Mouse (Mus musculus) left cerebral cortex, postnatal 10 days (tissue): ENCODE data around the gene Esrrg. TPM values are rescaled to one million over a fixed set of nuclear protein-coding genes. Genes with fewer than 3 reads are reported as not detected.

ENCODE experiments used
- DNase-seq, 2 experiments: peaks; one replicate each; pipeline ENCODE4 v3.0.0; 2021 to 2022; ENCODE audit warnings: low spot score in 2 of 2, mixed read lengths in 1 of 2; ENCODE audit errors: extremely low spot score in 1 of 2
- intact Hi-C: fragments of 180-260 bp; cut with DNase I; formaldehyde crosslinking; loops from one replicate; pipeline ENCODE4 v1.15.1; 2025
- total RNA-seq, 2 experiments: library from RNA; stranded (reverse); gene quantifications; 2 replicates each; pipeline ENCODE4 v1.2.3; 2021

Esrrg gene
- total RNA-seq, 2 experiments from 2014 or later = 20.8 to 22.8 TPM

DNA sequence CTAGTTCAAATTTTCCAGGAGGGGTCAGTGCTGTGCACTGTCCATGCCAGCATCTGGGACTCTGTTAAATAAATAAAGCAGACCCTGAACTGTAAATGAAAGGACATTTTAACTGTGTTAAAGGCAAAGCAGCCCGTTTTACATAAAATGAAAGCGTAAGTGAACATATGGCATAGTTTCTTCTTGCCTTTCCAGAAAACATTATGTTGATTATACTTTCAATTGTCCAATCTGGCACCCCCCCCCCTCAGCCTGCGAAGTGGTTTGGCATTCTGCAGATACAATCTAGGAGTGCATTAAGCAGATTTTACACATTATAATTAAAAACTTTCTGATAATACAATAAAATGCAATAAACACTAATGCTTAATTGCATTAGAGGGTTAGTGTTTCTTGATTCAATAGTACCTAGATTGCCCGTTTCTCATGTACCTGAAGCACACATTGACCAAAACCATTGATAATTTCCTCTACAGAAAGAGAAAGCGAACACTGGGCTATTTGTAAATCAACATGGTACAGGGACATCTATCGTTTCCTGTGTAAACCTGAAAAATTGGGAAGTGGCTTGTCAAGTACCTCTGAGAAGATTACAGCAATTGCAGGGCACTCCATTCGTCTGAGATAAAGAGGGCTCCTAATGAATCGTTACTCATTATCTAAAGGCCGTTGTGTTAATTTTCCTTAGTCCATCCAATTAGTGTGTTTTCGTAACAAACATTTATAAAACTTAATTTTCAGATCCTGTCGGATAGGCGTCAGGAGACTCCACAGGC, 539.0 kb downstream of the Esrrg start:
- intact Hi-C loops = no loop called here
- DNase-seq = no peak

DNA sequence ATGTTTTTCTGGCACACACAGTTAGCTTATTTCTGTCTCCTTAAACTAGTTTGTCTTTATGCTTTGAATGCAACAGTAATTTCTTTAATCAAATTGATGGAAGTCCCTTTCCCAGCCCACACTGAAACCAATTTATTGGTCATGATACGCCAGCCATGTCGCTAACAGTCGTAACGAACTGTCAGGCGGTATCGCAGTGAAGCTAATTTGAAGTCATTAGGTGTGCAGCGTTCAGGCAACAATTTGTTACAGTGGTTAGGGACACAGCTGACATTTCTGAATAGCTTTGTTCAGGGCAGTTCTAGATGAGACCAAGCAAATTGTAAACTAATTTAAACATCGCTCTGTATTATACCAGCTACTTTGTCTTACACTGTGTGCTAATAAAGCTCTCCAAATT, 542.5 kb downstream of the Esrrg start:
- DNase-seq = no peak

DNA sequence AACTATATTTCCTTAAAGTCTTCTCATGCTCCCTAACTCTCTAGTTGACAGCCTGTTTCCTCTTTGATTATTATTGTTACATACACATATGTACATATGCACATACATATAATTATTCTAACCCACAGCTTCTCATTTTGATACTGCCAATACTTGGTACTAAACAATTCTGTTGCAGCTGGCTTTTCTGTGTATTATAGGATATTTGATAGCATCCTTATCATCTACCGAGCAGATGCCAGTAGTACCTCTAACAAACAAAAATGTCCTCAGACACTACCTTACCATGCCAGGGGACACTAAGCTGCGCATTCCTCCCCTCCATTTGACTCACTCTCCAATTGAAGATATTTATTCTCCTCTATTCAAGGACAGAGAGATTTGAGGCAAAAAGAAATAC, 543.4 kb downstream of the Esrrg start:
- no peak for DNase-seq
- intact Hi-C loops = no loop called here

More for the DNA sequence above, 542.5 kb downstream of the Esrrg start:
- intact Hi-C loops = no loop called here

DNA sequence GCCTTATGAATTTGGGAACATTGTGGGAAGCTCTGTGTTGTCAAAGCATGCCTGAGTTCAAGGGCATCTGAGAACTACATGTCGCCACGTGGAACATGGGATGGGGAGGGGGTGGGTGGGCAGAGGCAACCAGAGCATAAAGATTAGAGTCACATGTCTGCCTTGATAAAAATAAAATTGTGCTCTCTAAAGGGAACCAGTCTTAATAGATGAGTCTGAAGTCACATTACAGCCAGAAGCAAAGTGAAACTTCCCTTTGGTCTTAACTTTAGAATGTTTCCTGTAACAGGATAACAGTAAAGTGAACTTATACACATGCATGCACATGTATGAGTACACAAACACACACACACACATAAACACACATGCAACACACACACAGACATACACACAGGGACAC, 545.1 kb downstream of the Esrrg start:
- intact Hi-C loops = no loop called here
- no peak for DNase-seq

DNA sequence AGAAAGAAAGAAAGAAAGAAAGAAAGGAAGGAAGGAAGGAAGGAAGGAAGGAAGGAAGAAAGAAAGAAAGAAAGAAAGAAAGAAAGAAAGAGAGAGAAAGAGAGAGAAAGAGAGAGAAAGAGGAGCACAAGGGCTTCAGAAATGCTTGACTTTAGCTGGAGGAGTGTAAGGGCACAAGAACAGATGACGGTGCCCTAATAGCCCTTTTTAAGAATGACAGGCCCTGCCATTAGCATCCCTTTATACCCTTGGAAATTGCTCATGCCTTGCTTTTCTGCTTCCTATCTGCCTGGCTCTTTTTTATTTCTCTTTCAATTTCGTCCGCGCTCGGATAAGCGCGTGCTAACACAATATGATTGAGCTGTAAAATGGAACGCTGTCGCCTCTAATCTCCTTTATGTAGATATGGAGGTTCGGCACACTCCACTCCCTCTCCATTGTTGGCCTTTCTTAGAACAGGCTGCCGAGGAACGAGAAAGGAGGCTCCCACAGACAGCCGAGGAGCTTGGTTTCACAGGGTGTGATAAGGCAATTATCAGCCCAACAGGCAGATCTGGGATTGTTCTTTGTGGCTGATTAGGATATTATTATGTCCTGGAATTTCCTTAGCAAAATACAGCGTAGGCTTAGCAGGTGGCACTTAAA, 546.0 kb downstream of the Esrrg start:
- intact Hi-C loops = no loop called here

DNA sequence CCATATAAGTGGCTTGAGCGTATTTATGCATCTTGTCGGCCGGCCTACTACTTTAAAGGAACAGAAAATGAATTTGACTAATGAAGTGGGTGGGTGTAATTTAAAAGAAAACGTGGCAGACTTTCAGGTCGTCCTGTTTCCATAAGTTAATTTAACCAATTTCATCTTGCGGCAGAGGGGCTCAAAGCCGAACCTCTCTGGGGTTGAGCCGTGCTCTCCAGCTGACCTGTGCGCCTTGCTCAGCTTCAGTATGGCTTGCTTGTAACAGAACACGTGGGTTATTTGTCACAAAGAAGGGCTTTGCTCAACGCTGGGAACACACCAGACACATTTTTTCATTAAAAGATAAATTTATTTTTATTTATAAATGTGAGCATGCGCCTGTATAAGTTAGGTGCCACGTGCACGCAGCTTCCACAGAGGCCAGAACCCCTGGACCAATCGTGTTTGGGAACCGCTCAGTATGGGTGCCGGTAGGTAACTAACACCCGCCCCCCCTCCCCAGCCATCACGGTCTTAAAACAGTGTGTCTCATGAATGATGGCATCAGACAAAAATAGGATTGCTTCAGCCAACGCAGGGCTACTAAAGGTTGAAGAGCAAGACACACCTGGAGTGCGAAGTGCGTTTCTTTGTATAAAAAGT, 546.7 kb downstream of the Esrrg start:
- intact Hi-C loops = no loop called here

More for the DNA sequence above, 546.0 kb downstream of the Esrrg start:
- DNase-seq = no peak

DNA sequence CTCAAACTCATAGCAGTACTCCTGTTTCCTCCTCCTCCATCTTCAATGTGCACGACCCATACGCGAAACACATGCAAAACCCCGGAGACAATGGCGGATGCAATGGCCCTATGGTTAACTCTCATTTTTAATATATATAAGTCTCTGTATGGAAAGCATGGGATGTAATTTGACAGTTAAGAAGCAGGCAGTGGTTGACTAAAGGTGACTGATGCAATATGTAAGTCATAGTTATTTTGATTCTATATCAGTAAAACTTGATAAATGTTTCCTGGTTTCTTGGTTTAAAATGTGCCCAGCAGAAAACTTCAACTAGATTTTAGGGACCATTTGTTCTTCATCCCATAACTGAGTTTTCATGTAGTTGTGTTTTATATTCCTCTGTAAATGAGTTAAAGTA, 547.9 kb downstream of the Esrrg start:
- intact Hi-C loops = no loop called here
- DNase-seq = no peak

More for the DNA sequence above, 546.7 kb downstream of the Esrrg start:
- DNase-seq = no peak

DNA sequence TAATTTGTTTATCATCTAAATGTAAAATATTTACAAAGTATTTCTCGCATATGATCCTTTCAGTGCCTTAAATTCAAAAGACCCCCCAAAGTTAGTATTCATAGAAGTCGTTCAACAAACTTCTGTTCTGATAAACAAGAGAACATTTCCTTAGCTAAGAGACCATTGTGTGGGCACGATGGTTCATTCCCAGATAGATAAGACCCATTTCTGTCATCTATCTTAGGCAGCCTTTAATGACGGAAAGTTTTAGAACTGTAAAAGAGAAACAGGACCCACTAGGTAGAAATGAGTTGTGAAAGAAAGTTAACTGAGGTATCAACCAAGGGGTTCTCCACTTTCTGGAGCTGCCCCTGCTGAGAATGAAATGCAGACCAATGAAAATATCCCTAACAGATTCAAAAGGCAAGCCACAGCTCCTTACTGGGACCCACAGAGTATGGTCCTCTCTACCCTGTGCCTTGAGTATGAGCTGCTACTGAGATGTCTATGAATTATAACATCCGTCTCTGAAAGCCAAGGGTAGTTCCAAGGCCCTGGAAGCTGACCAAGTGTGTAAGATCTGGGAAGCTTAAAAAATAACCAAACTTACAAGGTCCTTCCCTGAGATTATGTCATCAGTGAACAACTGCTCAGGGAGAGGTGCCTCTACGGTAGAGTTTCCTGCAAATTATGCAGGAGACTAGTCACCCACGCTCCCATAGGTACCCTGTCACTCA, 548.8 kb downstream of the Esrrg start:
- intact Hi-C loops = no loop called here
- no peak for DNase-seq

DNA sequence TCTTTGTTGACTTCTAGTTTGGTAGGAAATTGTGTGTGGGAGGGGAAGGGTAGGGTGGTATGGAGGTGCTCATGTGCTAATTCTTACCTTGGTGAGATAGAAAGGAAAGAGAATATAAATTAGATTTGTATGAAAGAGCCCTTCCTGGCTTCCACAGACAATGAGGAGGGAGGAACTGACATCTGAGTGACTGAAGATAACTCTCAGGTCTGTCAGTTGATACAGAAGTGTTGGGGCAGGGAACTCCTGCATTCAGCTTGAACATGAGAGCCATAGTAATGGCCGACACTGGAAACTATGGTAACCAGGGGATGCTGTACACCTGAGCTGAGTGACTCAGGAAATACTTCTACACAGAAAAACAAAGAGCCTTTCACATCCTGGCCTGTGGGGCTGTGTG, 550.1 kb downstream of the Esrrg start:
- no peak for DNase-seq
- intact Hi-C loops = no loop called here

DNA sequence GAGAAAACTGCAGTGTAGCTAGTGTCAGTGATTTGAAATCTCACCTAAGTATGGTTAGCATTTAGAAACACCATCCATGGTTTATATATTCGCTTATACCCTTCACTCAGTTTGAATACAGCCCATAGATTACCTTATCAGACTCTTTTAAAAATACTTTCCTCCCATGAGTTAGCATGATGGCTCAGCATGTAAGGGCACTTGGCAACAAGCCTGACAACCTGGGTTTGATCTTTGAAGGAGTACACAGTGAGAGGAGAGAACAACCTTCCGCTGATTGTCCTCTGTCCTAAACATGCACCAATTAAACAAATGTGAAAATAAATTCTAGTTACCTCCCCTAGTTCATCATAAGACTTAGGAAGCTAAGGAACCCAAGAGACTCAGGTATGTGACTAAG, 550.5 kb downstream of the Esrrg start:
- intact Hi-C loops = no loop called here
- peak in 1 of 2 experiments; percentile 41 for DNase-seq

DNA sequence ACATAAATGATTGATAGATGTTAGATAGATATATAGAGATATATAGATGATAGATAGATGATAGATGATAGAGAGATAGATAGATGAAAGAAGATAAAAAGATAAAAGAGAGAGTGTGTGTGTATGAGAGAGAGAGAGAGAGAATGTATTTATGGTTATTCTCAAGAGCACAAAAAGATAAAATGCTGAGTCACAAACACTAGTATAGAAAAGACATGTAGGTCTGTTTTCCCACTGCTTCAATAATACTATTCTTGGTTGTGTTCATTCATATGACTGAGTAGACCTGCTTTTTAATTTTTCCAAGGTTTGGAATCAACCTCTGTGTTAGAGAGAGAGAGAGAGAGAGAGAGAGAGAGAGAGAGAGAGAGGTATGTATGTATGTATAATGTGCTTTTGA, 554.5 kb downstream of the Esrrg start:
- intact Hi-C loops = no loop called here
- DNase-seq = no peak

DNA sequence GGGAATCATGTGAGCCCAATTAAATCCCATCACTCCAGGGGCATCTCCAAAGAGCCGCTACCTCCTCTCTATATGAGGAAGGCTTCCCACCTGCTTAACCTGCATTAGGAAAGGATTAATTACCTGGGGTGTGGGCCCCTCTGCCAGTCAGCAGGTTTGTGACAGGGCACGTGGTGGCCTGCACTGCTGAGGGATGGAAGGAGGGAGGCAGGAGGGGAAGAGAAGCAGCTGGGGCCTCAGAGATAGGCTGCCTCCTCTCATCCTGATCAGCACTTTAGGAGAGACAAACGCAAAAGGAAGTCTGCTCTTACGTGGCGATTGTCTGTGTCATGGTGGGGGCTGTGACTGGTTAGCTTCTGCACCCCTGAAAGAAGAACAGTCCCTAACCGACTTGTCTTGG, 555.7 kb downstream of the Esrrg start:
- intact Hi-C loops = no loop called here

DNA sequence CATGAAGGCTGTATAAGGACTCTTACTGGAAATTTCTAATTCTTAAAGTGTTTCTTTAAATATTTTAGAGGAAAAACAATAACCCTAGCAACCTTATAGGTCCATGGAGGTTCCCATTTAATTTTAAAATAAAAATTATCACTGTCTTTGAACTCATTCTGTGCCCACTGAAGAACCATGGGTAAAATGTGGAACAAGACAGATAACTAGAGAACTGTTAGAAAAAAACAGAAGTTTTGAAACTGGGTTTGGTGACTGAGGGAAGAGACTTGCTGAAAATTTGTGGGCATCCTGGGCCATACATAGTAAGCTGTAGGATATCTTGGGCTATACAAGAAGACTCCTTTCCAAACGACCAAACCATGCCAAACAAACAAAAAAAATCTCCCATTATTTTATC, 565.3 kb downstream of the Esrrg start:
- intact Hi-C loops = no loop called here
- no peak for DNase-seq

More for the DNA sequence above, 555.7 kb downstream of the Esrrg start:
- DNase-seq = no peak

DNA sequence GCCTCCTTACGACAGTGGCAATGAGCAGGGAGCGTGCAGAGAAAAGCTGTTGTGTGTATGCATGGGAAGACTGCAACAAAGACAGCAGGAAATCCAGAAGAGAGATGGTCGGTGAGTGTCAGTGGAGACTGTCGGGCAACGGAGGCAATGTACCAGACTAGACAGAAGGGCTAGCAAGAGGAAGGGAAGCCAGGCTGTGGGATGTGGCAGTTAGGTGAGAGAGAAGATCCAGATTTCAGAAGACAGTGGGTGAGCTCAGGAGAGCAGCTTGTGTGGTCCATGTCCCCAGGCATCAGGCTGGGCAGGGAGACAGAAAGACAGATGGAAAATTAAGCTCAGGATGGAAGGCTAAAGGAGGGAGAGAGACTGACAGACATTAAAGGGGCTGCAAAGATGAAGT, 574.4 kb downstream of the Esrrg start:
- intact Hi-C loops = no loop called here
- no peak for DNase-seq

DNA sequence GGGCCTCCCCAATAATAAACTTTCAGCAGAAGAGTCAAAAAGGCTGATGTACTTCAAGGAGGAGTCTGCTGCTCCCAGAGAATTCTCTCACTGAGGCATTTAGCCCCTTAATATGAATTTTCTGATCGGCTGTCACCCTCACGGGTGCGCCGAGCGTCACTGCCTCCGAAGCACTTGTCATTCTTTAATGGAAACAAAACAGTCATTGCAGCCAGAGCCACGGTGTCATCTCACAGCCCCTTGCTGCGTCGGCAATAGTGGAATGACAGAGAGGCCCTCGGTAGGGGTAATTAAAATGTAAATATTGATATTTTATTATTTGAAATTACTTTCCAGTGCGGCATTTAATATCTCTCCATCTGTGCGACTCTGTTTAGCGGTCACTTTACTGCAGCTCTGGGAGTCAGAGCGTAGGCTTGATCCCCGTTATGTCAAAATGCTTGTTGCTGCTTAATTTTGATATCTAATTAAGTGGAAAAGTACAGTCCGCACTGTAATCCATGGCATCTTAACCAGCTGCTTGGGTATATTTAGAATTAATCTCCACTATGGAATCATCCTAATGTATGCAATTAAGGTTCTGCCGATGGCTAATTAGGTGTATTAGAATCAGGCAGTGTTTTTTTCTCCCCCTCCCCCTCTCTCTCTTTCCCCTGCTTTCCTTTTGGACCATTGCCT, 578.0 kb downstream of the Esrrg start:
- no peak for DNase-seq
- intact Hi-C loops = no loop called here

DNA sequence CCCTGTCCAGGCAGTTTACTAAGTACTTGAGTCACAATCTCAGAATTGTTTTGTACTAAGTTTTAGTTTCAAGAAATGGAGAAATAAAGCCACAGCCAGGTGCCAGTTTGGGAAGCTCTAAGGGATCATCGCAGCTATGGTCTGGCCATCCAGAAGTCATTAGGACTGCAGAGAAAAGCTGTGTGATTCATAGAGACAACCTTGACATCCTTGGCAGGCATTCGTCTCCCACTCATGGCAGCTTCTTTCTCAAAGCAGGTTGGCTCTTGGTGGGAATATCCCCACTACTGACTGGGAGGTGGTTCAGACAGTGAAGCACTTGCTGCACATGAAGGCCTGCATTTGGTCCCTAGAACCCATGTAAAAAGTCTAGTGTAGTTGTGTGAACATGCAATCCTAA, 584.4 kb downstream of the Esrrg start:
- intact Hi-C loops = no loop called here
- no peak for DNase-seq

DNA sequence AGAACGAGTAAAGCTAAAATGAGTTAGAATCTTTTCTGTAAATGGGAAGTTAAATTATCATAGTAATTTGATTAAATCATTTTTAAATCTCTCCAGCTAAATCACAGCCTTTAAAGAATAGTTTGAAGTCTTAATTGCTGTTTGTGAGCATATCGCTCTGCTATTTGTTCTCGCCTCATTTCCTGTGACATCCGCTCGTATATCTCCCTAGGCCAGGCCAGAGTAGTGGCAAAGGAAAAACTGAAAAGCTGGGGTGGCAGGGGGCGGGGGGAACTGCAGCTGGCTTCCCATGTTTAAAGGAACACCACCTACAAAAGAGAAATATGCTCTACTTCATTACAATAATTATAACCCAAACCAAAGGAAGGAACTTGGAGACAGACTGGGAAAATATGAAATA, 598.8 kb downstream of the Esrrg start:
- DNase-seq = no peak
- intact Hi-C loops = no loop called here

DNA sequence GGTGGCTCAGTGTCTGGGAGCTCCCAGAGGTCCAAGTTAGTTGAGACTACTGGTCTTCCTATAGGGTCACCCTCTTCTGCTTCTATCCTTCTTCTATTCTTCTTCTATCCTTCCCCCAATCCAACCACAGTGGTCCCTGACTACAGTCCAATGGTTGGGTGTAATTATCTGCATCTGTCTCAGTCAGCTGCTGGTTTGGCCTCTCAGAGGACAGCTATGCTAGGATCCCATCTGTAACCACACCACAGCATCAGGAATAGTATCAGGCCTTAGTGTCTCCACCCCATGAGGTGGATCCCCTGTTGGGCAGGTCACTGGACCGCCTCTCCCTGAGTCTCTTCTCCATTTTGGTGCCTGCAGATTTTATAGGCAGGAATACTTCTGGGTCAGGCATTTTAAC, 600.4 kb downstream of the Esrrg start:
- intact Hi-C loops = no loop called here
- DNase-seq = no peak
